Mouse (Mus musculus): Measurements from ENCODE around the gene Dhdh.
A peak's percentile ranks its signal among the peaks of the same experiment; 100 is the strongest.

- no peak for TF ChIP-seq MAX (IDR thresholded peaks at IDR 0.05; ENCODE audit: low read depth)
- peak; percentile 100 for TF ChIP-seq POLR2AphosphoS2 (IDR thresholded peaks at IDR 0.05; ENCODE audit: insufficient read length, low read depth)
- TF ChIP-seq POLR2A (IDR thresholded peaks at IDR 0.05; ENCODE audit: insufficient read length, low read depth): peak; percentile 97
These were observed 37.3 kb upstream of the Dhdh start, which contains the start of the genes Ppp1r15a and Plekha4 for GRCm38 (mm10) chr7:45525809-45526473.

All from myocyte (in vitro differentiated cells).